Mouse (Mus musculus) adipocyte (in vitro differentiated cells): ENCODE measurements around the gene Cpeb3.
"Not testable (repeated sequence)": the region's sequence is repeated elsewhere in the genome, so short reads cannot be mapped to it uniquely, and the experiment has no call there.

ENCODE experiments used
- DNase-seq: peaks from one replicate; pipeline ENCODE4 v3.0.0-alpha.2; 2016; ENCODE audit warnings: low spot score

Gene Cpeb3

GRCm38 (mm10) chr19:37206641-37207302 is 1.6 kb downstream of the Cpeb3 start:
- peak; percentile 60 for DNase-seq

GRCm38 (mm10) chr19:37205155-37205554 is 3.2 kb downstream of the Cpeb3 start:
- DNase-seq: not testable (repeated sequence)

- DNase-seq: no peak
Measured at GRCm38 (mm10) chr19:37203371-37203770, 5.0 kb downstream of the Cpeb3 start.

GRCm38 (mm10) chr19:37199889-37200288 is 8.5 kb downstream of the Cpeb3 start:
- DNase-seq: no peak

GRCm38 (mm10) chr19:37198165-37198880 is 10.1 kb downstream of the Cpeb3 start:
- DNase-seq: no peak

- DNase-seq: no peak
Measured at GRCm38 (mm10) chr19:37192475-37193058, 15.8 kb downstream of the Cpeb3 start.

GRCm38 (mm10) chr19:37188366-37188948 is 19.9 kb downstream of the Cpeb3 start:
- no peak for DNase-seq

GRCm38 (mm10) chr19:37177819-37178708 is 30.3 kb downstream of the Cpeb3 start:
- DNase-seq: peak; percentile 86

- DNase-seq: peak; percentile 23
Measured at GRCm38 (mm10) chr19:37176879-37177462, 31.4 kb downstream of the Cpeb3 start.

- peak; percentile 86 for DNase-seq
Measured at GRCm38 (mm10) chr19:37175919-37176318, 32.5 kb downstream of the Cpeb3 start.

GRCm38 (mm10) chr19:37175436-37175805 is 33.0 kb downstream of the Cpeb3 start:
- DNase-seq: peak; percentile 91

GRCm38 (mm10) chr19:37174716-37175435 is 33.5 kb downstream of the Cpeb3 start:
- no peak for DNase-seq

GRCm38 (mm10) chr19:37174116-37174715 is 34.2 kb downstream of the Cpeb3 start:
- peak; percentile 20 for DNase-seq

GRCm38 (mm10) chr19:37173331-37174115 is 34.9 kb downstream of the Cpeb3 start:
- DNase-seq: no peak

- DNase-seq: no peak
Measured at GRCm38 (mm10) chr19:37172566-37173130, 35.8 kb downstream of the Cpeb3 start.

- no peak for DNase-seq
Measured at GRCm38 (mm10) chr19:37172096-37172495, 36.3 kb downstream of the Cpeb3 start.

- DNase-seq: peak; percentile 25
Measured at GRCm38 (mm10) chr19:37156770-37157336, 51.5 kb downstream of the Cpeb3 start.

GRCm38 (mm10) chr19:37156040-37156439 is 52.4 kb downstream of the Cpeb3 start:
- no peak for DNase-seq

GRCm38 (mm10) chr19:37147145-37147544 is 61.3 kb downstream of the Cpeb3 start:
- no peak for DNase-seq
